Mouse (Mus musculus) hindbrain, embryonic 15.5 days (tissue): ENCODE measurements around the gene Otop1. TPM values are rescaled to one million over a fixed set of nuclear protein-coding genes. Genes with fewer than 3 reads are reported as not detected.

Experiments
- ATAC-seq: fragments of 200-750 bp; cut with Nextera tagmentation; 2 replicates; pipeline ENCODE4 v1.8.0; 2017; ENCODE audit warnings: low read depth, moderate number of reproducible peaks, moderate TSS enrichment; ENCODE audit not compliant: low FRiP score
- H3K27ac ChIP-seq: fragments of 300-500 bp; sonication (generic); replicated peaks from 2 replicates; pipeline ENCODE4 v1.5.1; 2015; ENCODE audit warnings: mild to moderate bottlenecking, inconsistent platforms
- H3K27me3 ChIP-seq: fragments of 300-500 bp; sonication (generic); 2 replicates; pipeline ENCODE4 v1.6.1; 2015; ENCODE audit warnings: control low read depth, inconsistent platforms
- H3K36me3 ChIP-seq: fragments of 300-500 bp; sonication (generic); 2 replicates; pipeline ENCODE4 v1.6.1; 2015; ENCODE audit warnings: control low read depth, inconsistent platforms
- H3K4me1 ChIP-seq: fragments of 300-500 bp; sonication (generic); replicated peaks from 2 replicates; pipeline ENCODE4 v1.6.1; 2015; ENCODE audit warnings: control low read depth, inconsistent platforms
- H3K4me2 ChIP-seq: fragments of 300-500 bp; sonication (generic); 2 replicates; pipeline ENCODE4 v1.6.1; 2015; ENCODE audit warnings: moderate library complexity, mild to moderate bottlenecking, inconsistent platforms
- H3K4me3 ChIP-seq: fragments of 300-500 bp; sonication (generic); 2 replicates; pipeline ENCODE4 v1.5.1; 2015; ENCODE audit warnings: mild to moderate bottlenecking, inconsistent platforms
- H3K9ac ChIP-seq: fragments of 300-500 bp; sonication (generic); 2 replicates; pipeline ENCODE4 v1.6.1; 2015; ENCODE audit warnings: inconsistent platforms
- H3K9me3 ChIP-seq: fragments of 300-500 bp; sonication (generic); 2 replicates; pipeline ENCODE4 v1.6.1; 2016; ENCODE audit warnings: control low read depth, inconsistent platforms
- WGBS: fragments of 180-500 bp; shearing (Covaris S2); methylation state at CpG from one replicate; pipeline ENCODE4 v1.1.7; 2015; 5-methylcytosine and 5-hydroxymethylcytosine counted together
- polyA plus RNA-seq: library from polyadenylated mRNA; unstranded; fragments of >200 nt; fragmentation: Nextera tagmentation; extraction: Ambion mirVana; gene quantifications from 2 replicates; pipeline ENCODE4 v1.2.1, GENCODE M21; 2015

The Otop1 gene
- polyA plus RNA-seq: 0.05 and 0.12 TPM in 2 replicates

DNA sequence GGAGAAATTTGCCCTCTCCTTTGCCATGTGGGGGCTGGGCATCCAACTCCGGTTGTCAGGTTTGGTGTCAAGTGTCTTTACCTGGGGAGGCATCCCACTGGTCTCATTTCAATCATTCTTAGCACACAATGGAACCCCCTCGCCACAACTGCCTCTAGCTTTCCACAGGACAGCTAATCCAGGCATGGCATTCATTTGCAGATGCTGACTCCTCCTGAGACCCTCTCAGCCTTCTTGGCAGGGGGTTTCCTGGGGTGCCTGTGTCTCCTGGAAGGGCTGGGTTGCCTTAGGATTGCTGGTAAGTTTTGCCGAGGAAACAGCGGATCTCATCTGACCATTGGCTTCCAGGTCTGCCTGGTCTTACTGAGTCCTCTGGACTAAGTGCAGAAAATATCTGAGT lies at the start of gene Otop1:
Gene Otop1, plus strand, starts transcription at position 202 of the 400 bp plus-strand sequence.
- no peak within 1 kb of the TSS for H3K9ac ChIP-seq

GRCm38 (mm10) chr5:38235422-38235821 lies 40.4 kb upstream of the Otop1 start:
- Histone ChIP-seq H3K27me3 (no peaks in the 10 kb centered on the region), H3K36me3 (peaks cover 46% of the 10 kb centered on the region), H3K4me1 (no peaks in the 10 kb centered on the region), H3K4me3 (no peak overlapping the region), H3K9me3 (no peaks in the 10 kb centered on the region), H3K4me2 (no peak overlapping the region), H3K9ac (no peak overlapping the region), H3K27ac (no peak overlapping the region)
- WGBS: 69% methylated on average over 4 of the region's 4 CpGs
- no peak for ATAC-seq

More for the DNA sequence above, at the start of gene Otop1:
- WGBS: 2% methylated on average over 4 of the region's 4 CpGs
- Histone ChIP-seq H3K27me3 (peaks cover 58% of the 10 kb centered on the region), H3K27ac (no peak within 1 kb of the TSS), H3K4me3 (peak within 1 kb of the TSS; percentile 33), H3K4me1 (peaks cover 20% of the 10 kb centered on the region), H3K9me3 (no peaks in the 10 kb centered on the region), H3K4me2 (peak within 1 kb of the TSS; percentile 57), H3K36me3 (0 out of 2 replicates have a peak, but pooled peaks cover 5% of the 10 kb centered on the region)
- ATAC-seq: no peak

DNA sequence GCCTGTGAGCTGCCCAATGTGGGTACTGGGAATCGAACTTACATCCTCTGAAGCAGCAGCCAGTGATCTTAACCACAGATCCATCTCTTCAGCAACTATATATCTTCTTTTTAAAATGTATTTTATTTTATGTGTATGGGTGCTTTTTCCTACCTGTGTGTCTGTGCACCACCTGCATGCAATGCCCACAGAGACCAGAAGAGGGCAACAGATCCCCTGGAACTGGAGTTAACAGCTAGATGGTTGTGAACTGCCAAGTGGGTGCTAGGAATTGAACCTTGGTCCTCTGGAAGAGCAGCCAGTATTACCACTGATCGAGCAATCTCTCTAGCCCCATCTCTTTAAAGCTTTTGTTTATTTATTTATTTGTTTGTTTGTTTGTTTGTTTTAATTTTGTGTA lies 39.1 kb upstream of the Otop1 start:
- Histone ChIP-seq H3K27me3 (no peaks in the 10 kb centered on the region), H3K4me2 (no peak overlapping the region), H3K9ac (no peak overlapping the region), H3K36me3 (peaks cover 36% of the 10 kb centered on the region; the same call in 1 of the 2 replicates), H3K9me3 (no peaks in the 10 kb centered on the region), H3K4me3 (no peak overlapping the region), H3K4me1 (no peaks in the 10 kb centered on the region), H3K27ac (no peak overlapping the region)
- ATAC-seq: no peak
- 91% methylated on average over 2 of the region's 2 CpGs for WGBS

DNA sequence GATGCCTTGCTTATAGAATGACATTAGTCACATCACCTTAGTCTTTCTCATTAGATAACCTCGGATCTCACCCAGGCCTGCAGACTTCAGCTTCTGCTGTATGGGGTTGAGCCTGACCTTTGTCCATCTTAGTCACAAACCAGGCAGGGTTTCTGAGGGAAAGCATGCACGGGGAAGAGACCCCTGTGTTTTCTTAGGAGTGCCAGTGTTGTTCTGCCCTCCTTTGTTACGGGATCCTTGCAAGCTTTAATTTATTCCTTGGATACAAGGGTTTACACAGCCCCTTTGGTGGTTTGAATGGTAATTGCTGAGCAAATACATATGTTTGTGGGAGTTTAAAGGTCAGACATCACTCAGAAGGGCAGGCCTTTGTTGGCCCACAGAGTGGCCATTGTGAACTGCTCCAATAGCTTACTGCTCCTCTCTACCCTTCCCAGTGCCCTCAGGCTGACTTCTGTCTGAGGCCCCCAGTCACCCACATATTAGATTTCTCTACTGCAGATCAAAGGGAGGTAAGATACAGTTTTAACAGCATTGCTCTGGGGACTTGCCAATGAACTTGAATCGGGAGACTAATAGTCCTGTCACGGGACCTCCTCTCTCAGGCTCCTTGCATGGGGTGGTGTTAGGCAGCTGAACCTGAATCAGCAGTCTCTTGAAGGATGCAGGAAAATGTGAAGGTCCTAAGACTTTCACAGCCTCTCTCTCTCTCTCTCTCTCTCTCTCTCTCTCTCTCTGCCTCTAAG lies 34.9 kb upstream of the Otop1 start:
- H3K4me1 ChIP-seq: no peaks in the 10 kb centered on the region
- H3K4me3 ChIP-seq: no peak overlapping the region
- peaks cover 6% of the 10 kb centered on the region; the same call in 1 of the 2 replicates for H3K36me3 ChIP-seq
- H3K9me3 ChIP-seq: no peaks in the 10 kb centered on the region
- no peak overlapping the region for H3K9ac ChIP-seq
- H3K4me2 ChIP-seq: no peak overlapping the region
- no peak overlapping the region for H3K27ac ChIP-seq
- no peaks in the 10 kb centered on the region for H3K27me3 ChIP-seq
- ATAC-seq: peak; percentile 45; the same call in 1 of the 2 replicates
- WGBS: 18% methylated on average over 5 of the region's 5 CpGs

- H3K4me2 ChIP-seq: no peak overlapping the region
- no peaks in the 10 kb centered on the region for H3K27me3 ChIP-seq
- no peaks in the 10 kb centered on the region for H3K4me1 ChIP-seq
- 0 out of 2 replicates have a peak, but pooled peaks have one; percentile 27 for ATAC-seq
- no peak overlapping the region for H3K9ac ChIP-seq
- WGBS: 55% methylated on average over 3 of the region's 3 CpGs
- peaks cover 2% of the 10 kb centered on the region; the same call in 1 of the 2 replicates for H3K36me3 ChIP-seq
- H3K9me3 ChIP-seq: no peaks in the 10 kb centered on the region
- H3K4me3 ChIP-seq: no peak overlapping the region
- no peak overlapping the region for H3K27ac ChIP-seq
Observed at GRCm38 (mm10) chr5:38241473-38241834, 34.3 kb upstream of the Otop1 start.

- Histone ChIP-seq H3K36me3 (no peaks in the 10 kb centered on the region), H3K4me3 (no peak overlapping the region), H3K27me3 (no peaks in the 10 kb centered on the region), H3K4me1 (no peaks in the 10 kb centered on the region), H3K9ac (no peak overlapping the region), H3K27ac (no peak overlapping the region), H3K4me2 (no peak overlapping the region), H3K9me3 (no peaks in the 10 kb centered on the region)
- ATAC-seq: no peak
- WGBS: 79% methylated on average over 6 of the region's 6 CpGs
Observed at GRCm38 (mm10) chr5:38241966-38242365, 33.8 kb upstream of the Otop1 start.

GRCm38 (mm10) chr5:38255195-38255594 lies 20.6 kb upstream of the Otop1 start:
- Histone ChIP-seq H3K9ac (no peak overlapping the region), H3K36me3 (no peaks in the 10 kb centered on the region), H3K4me2 (no peak overlapping the region), H3K27me3 (no peaks in the 10 kb centered on the region), H3K27ac (no peak overlapping the region), H3K9me3 (no peaks in the 10 kb centered on the region), H3K4me3 (no peak overlapping the region), H3K4me1 (no peaks in the 10 kb centered on the region)
- ATAC-seq: no peak
- WGBS: 43% methylated on average over 4 of the region's 4 CpGs

DNA sequence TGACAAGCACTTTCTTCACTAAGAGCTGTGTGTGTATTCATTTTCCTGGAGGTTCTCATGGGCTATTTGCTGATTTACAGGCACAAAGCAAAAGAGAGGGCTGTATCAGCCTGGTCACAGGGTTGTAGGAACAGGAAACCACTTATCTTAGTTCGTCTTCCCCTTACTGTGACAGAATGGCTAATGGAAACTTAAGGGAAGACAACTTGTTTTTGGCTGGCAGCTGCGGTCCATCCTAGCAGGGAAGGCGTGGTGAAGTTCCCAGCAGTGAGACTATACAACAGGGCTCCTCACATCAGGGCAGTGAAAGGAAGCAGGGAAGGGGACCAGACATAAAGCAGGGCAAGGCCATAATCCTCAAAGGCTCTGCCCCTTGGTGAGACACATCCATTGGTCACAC lies 20.1 kb upstream of the Otop1 start:
- WGBS: 85% methylated on average over 3 of the region's 3 CpGs
- no peak overlapping the region for H3K27ac ChIP-seq
- H3K36me3 ChIP-seq: no peaks in the 10 kb centered on the region
- no peak overlapping the region for H3K4me2 ChIP-seq
- no peaks in the 10 kb centered on the region for H3K9me3 ChIP-seq
- no peak overlapping the region for H3K9ac ChIP-seq
- peaks cover under 1% of the 10 kb centered on the region; the same call in 1 of the 2 replicates for H3K4me1 ChIP-seq
- no peak overlapping the region for H3K4me3 ChIP-seq
- H3K27me3 ChIP-seq: no peaks in the 10 kb centered on the region
- no peak for ATAC-seq

- Histone ChIP-seq H3K9ac (no peak overlapping the region), H3K4me3 (no peak overlapping the region), H3K9me3 (no peaks in the 10 kb centered on the region), H3K4me2 (no peak overlapping the region), H3K36me3 (no peaks in the 10 kb centered on the region), H3K27ac (no peak overlapping the region), H3K4me1 (peaks cover 9% of the 10 kb centered on the region), H3K27me3 (no peaks in the 10 kb centered on the region)
- WGBS: 95% methylated on average over 1 of the region's 1 CpGs
- ATAC-seq: no peak
Observed at GRCm38 (mm10) chr5:38256551-38256950, 19.2 kb upstream of the Otop1 start.

DNA sequence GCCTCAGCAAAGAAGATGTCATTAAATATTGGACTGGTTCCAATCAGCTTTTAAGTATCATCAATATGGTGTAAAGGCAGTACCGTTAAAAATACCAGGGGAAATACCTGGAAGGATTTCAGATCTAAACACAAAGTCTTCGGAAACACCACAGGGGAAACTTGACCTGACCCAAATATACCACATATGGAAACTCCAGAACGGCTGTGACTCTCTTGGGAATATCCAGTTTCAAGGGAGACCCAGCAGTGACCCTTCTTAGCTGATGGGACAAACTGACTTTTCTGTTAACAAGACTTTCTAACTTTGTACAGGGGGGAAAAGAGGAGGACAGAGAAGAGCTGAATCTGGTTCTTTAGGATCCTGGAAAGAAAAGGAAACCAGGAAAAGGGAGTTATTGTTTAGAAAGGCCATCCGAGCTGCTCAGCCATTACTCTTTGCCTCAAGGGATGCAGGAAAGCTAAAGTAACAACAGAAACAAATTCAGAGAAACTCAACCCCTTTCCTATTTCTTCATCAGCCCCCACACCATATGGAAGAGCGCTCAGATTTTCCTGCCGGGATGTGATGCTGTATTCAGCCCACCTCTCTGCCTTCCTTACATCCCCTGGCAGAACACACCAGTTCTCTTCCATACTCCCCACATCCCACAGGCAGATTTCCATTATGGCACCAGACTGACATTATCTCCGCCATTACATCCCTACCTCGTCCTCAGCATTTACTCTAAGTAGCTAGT lies 17.6 kb upstream of the Otop1 start:
- Histone ChIP-seq H3K4me1 (peaks cover 9% of the 10 kb centered on the region), H3K27ac (no peak overlapping the region)
- no peak for ATAC-seq

DNA sequence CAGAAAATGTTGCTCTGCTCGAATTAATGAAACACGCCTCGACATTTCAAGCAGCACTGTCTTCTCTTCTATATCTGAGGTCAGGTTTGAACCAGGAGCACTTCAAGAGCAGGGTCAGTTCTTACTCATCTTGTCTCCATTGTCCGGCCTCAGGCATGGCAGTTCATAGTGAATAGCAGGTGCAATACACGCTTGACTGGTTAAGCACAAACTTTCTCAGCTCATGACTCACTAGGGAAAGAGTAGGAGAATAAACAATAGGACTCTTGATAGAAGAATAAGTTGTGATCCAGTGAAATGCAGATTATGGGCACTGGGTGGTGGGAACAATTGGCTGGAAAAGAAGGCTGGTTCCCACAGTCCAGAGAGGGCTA lies 17.0 kb upstream of the Otop1 start:
- no peaks in the 10 kb centered on the region for H3K9me3 ChIP-seq
- no peak for ATAC-seq
- H3K27me3 ChIP-seq: no peaks in the 10 kb centered on the region
- H3K4me2 ChIP-seq: no peak overlapping the region
- H3K36me3 ChIP-seq: peaks cover 15% of the 10 kb centered on the region
- no peak overlapping the region for H3K27ac ChIP-seq
- no peak overlapping the region for H3K4me3 ChIP-seq
- peaks cover 9% of the 10 kb centered on the region for H3K4me1 ChIP-seq
- no peak overlapping the region for H3K9ac ChIP-seq
- 74% methylated on average over 5 of the region's 5 CpGs for WGBS

More for the DNA sequence above, 17.6 kb upstream of the Otop1 start:
- H3K27me3 ChIP-seq: no peaks in the 10 kb centered on the region
- H3K9me3 ChIP-seq: no peaks in the 10 kb centered on the region
- peaks cover 10% of the 10 kb centered on the region for H3K36me3 ChIP-seq
- WGBS: 82% methylated on average over 8 of the region's 8 CpGs
- no peak overlapping the region for H3K4me3 ChIP-seq
- no peak overlapping the region for H3K9ac ChIP-seq
- no peak overlapping the region for H3K4me2 ChIP-seq

DNA sequence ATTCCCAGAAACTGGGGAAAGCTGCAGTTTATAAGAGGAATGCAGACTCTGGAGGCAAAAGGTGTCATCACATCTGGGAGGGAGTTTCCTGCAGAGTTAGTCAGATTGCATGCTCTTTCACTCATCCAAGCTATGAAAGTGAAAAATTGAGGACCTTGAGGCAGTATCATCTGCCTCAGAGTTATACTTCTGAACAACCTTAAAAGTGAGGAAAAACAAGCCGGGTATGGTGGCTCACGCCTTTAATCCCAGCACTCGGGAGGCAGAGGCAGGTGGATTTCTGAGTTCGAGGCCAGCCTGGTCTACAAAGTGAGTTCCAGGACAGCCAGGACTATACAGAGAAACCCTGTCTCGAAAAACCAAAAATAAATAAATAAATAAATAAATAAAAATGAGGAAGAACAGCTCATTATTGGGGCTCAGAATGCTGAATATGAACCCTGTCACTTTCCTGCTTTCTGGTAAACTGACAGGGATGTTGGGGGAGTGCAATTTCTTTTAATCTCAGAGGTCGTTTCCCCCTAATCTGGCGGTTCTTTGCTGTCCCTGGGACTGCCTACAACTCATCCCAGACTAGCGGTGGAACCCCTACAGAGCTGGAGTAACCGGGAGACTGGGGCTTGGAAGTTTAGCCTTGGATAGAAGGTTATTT lies 16.2 kb upstream of the Otop1 start:
- ATAC-seq: no peak; the same call in 1 of the 2 replicates
- H3K4me2 ChIP-seq: peak overlapping the region; percentile 71
- 45% methylated on average over 9 of the region's 9 CpGs for WGBS
- no peaks in the 10 kb centered on the region for H3K27me3 ChIP-seq
- H3K4me1 ChIP-seq: peaks cover 9% of the 10 kb centered on the region
- peak overlapping the region; percentile 85 for H3K27ac ChIP-seq
- peaks cover 20% of the 10 kb centered on the region for H3K36me3 ChIP-seq
- H3K9ac ChIP-seq: peak overlapping the region; percentile 83
- peak overlapping the region; percentile 80 for H3K4me3 ChIP-seq
- no peaks in the 10 kb centered on the region for H3K9me3 ChIP-seq
